Mouse (Mus musculus) midbrain, embryonic 16.5 days (tissue): ENCODE measurements at regions not wholly inside any gene's neighbourhood (a gene's known extent, or its start where the extent isn't known, plus 50 kb on each side); places are given as distances from the start of the nearest gene placed in this dataset.

ENCODE experiments used
- ATAC-seq: fragments of 200-750 bp; cut with Nextera tagmentation; 2 replicates; pipeline ENCODE4 v1.8.0; 2017; ENCODE audit warnings: moderate TSS enrichment
- H3K27ac ChIP-seq: fragments of 300-500 bp; sonication (generic); 2 replicates; pipeline ENCODE4 v1.5.1; 2014; ENCODE audit warnings: mild to moderate bottlenecking, low read length, mixed read lengths
- H3K27me3 ChIP-seq: fragments of 300-500 bp; sonication (generic); 2 replicates; pipeline ENCODE4 v1.6.1; 2014; ENCODE audit warnings: low read depth, low read length, mixed read lengths; ENCODE audit not compliant: control insufficient read depth, insufficient read depth
- H3K36me3 ChIP-seq: fragments of 300-500 bp; sonication (generic); 2 replicates; pipeline ENCODE4 v1.6.1; 2014; ENCODE audit warnings: mild to moderate bottlenecking, low read length, moderate library complexity, mixed read lengths; ENCODE audit not compliant: control insufficient read depth, insufficient read depth
- H3K4me1 ChIP-seq: fragments of 300-500 bp; sonication (generic); 2 replicates; pipeline ENCODE4 v1.6.1; 2014; ENCODE audit warnings: mild to moderate bottlenecking, low read length, mixed read lengths; ENCODE audit not compliant: control insufficient read depth, insufficient read depth
- H3K4me2 ChIP-seq: fragments of 300-500 bp; sonication (generic); 2 replicates; pipeline ENCODE4 v1.6.1; 2014; ENCODE audit warnings: mild to moderate bottlenecking, low read length, mixed read lengths
- H3K4me3 ChIP-seq: fragments of 300-500 bp; sonication (generic); 2 replicates; pipeline ENCODE4 v1.5.1; 2014; ENCODE audit warnings: low read depth, mild to moderate bottlenecking, low read length, moderate library complexity, mixed read lengths
- H3K9ac ChIP-seq: fragments of 300-500 bp; sonication (generic); 2 replicates; pipeline ENCODE4 v1.6.1; 2014; ENCODE audit warnings: low read depth, low read length, mixed read lengths
- H3K9me3 ChIP-seq: fragments of 300-500 bp; sonication (generic); replicated peaks from 2 replicates; pipeline ENCODE4 v1.6.1; 2014; ENCODE audit warnings: mild to moderate bottlenecking, low read length, mixed read lengths; ENCODE audit not compliant: control insufficient read depth, poor library complexity, severe bottlenecking
- WGBS: fragments of 180-500 bp; shearing (Covaris S2); extraction: QIAGEN DNeasy Blood & Tissue Kit; methylation state at CpG from one replicate; pipeline ENCODE4 v1.1.7; 2014; 5-methylcytosine and 5-hydroxymethylcytosine counted together

- Histone ChIP-seq H3K36me3 (no peaks in the 10 kb centered on the region), H3K4me3 (no peak overlapping the region), H3K27ac (no peak overlapping the region), H3K4me2 (no peak overlapping the region), H3K9me3 (no peaks in the 10 kb centered on the region), H3K9ac (no peak overlapping the region), H3K4me1 (peaks cover 10% of the 10 kb centered on the region), H3K27me3 (no peaks in the 10 kb centered on the region)
- 85% methylated on average over 4 of the region's 4 CpGs for WGBS
- no peak for ATAC-seq
Observed at GRCm38 (mm10) chr12:92294887-92295286, 445.9 kb upstream of the Sel1l start.

- no peaks in the 10 kb centered on the region for H3K27me3 ChIP-seq
- no peak overlapping the region for H3K9ac ChIP-seq
- H3K27ac ChIP-seq = peak overlapping the region; percentile 6
- no peak overlapping the region for H3K4me3 ChIP-seq
- H3K4me1 ChIP-seq = peaks cover 10% of the 10 kb centered on the region
- no peak overlapping the region for H3K4me2 ChIP-seq
- peak; percentile 44; the same call in 1 of the 2 replicates for ATAC-seq
- no peaks in the 10 kb centered on the region for H3K9me3 ChIP-seq
- no peaks in the 10 kb centered on the region for H3K36me3 ChIP-seq
Observed at GRCm38 (mm10) chr12:92293341-92293720, 444.4 kb upstream of the Sel1l start.

- Histone ChIP-seq H3K9me3 (no peaks in the 10 kb centered on the region), H3K27ac (peak overlapping the region; percentile 6), H3K4me2 (peak overlapping the region; percentile 0; the same call in 1 of the 2 replicates), H3K4me3 (no peak overlapping the region), H3K4me1 (peaks cover 10% of the 10 kb centered on the region), H3K27me3 (no peaks in the 10 kb centered on the region), H3K9ac (no peak overlapping the region), H3K36me3 (no peaks in the 10 kb centered on the region)
- peak; percentile 88 for ATAC-seq
- 8% methylated on average over 11 of the region's 11 CpGs for whole genome bisulfite sequencing
Observed at GRCm38 (mm10) chr12:92292460-92293340, 443.7 kb upstream of the Sel1l start.

- no peak overlapping the region for H3K4me2 ChIP-seq
- H3K27ac ChIP-seq = no peak overlapping the region
- WGBS = 100% methylated on average over 1 of the region's 1 CpGs
- no peak overlapping the region for H3K9ac ChIP-seq
- H3K9me3 ChIP-seq = no peaks in the 10 kb centered on the region
- ATAC-seq = no peak
- no peaks in the 10 kb centered on the region for H3K36me3 ChIP-seq
- no peak overlapping the region for H3K4me3 ChIP-seq
- peaks cover 10% of the 10 kb centered on the region for H3K4me1 ChIP-seq
- H3K27me3 ChIP-seq = no peaks in the 10 kb centered on the region
Observed at GRCm38 (mm10) chr12:92291490-92291889, 442.5 kb upstream of the Sel1l start.

- Histone ChIP-seq H3K4me2 (no peak overlapping the region), H3K36me3 (no peaks in the 10 kb centered on the region), H3K9ac (no peak overlapping the region), H3K4me1 (no peaks in the 10 kb centered on the region), H3K4me3 (no peak overlapping the region), H3K9me3 (no peaks in the 10 kb centered on the region), H3K27ac (no peak overlapping the region), H3K27me3 (no peaks in the 10 kb centered on the region)
- ATAC-seq = no peak
- WGBS = 72% methylated on average over 5 of the region's 5 CpGs
Observed at GRCm38 (mm10) chr12:92285511-92285910, 436.6 kb upstream of the Sel1l start.

GRCm38 (mm10) chr12:92280470-92280869 lies 431.5 kb upstream of the Sel1l start:
- H3K36me3 ChIP-seq = no peaks in the 10 kb centered on the region
- ATAC-seq = no peak
- WGBS = 49% methylated on average over 1 of the region's 1 CpGs
- no peak overlapping the region for H3K4me2 ChIP-seq
- H3K27me3 ChIP-seq = no peaks in the 10 kb centered on the region
- no peaks in the 10 kb centered on the region for H3K4me1 ChIP-seq
- no peak overlapping the region for H3K4me3 ChIP-seq
- no peak overlapping the region for H3K9ac ChIP-seq
- no peak overlapping the region for H3K27ac ChIP-seq
- no peaks in the 10 kb centered on the region for H3K9me3 ChIP-seq

GRCm38 (mm10) chr12:92251962-92252361 lies 403.0 kb upstream of the Sel1l start:
- Histone ChIP-seq H3K9me3 (no peaks in the 10 kb centered on the region), H3K4me2 (no peak overlapping the region), H3K4me1 (peaks cover 2% of the 10 kb centered on the region; the same call in 1 of the 2 replicates), H3K4me3 (no peak overlapping the region), H3K9ac (no peak overlapping the region), H3K27me3 (no peaks in the 10 kb centered on the region), H3K36me3 (no peaks in the 10 kb centered on the region), H3K27ac (no peak overlapping the region)
- no peak for ATAC-seq
- WGBS = 31% methylated on average over 4 of the region's 4 CpGs

GRCm38 (mm10) chr12:92246790-92247451 lies 398.0 kb upstream of the Sel1l start:
- Histone ChIP-seq H3K36me3 (no peaks in the 10 kb centered on the region), H3K4me3 (no peak overlapping the region), H3K27me3 (no peaks in the 10 kb centered on the region), H3K4me2 (no peak overlapping the region), H3K9me3 (no peaks in the 10 kb centered on the region), H3K27ac (no peak overlapping the region), H3K9ac (no peak overlapping the region), H3K4me1 (peaks cover 2% of the 10 kb centered on the region; the same call in 1 of the 2 replicates)
- 15% methylated on average over 6 of the region's 6 CpGs for WGBS
- peak; percentile 86 for ATAC-seq
